Mouse (Mus musculus): ENCODE measurements at regions not wholly inside any gene's neighbourhood (a gene's known extent, or its start where the extent isn't known, plus 50 kb on each side); places are given as distances from the start of the nearest gene placed in this dataset.
"Not testable (repeated sequence)": the region's sequence is repeated elsewhere in the genome, so short reads cannot be mapped to it uniquely, and the experiment has no call there.

DNA sequence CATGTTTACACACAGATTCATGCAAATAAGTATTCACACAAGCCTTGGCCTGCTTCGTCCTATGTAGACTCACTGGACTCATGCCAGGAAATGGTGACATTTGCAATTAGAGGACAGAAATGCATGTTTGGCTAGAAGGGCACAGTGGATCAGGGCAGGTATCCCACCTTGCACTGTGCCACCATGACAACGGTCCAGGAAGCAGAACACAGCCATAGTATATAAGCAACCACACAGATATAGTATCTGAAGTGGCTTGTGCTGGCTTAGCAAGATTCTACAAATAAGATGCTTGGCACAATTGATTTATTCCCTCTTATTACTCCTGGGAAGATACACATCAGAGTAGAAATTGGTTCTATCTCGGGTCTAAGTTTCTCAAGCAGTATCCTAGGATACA, 218.0 kb downstream of the Unc5cl start:
- DNase-seq (ENCODE audit: low spot score), result no peak

DNA sequence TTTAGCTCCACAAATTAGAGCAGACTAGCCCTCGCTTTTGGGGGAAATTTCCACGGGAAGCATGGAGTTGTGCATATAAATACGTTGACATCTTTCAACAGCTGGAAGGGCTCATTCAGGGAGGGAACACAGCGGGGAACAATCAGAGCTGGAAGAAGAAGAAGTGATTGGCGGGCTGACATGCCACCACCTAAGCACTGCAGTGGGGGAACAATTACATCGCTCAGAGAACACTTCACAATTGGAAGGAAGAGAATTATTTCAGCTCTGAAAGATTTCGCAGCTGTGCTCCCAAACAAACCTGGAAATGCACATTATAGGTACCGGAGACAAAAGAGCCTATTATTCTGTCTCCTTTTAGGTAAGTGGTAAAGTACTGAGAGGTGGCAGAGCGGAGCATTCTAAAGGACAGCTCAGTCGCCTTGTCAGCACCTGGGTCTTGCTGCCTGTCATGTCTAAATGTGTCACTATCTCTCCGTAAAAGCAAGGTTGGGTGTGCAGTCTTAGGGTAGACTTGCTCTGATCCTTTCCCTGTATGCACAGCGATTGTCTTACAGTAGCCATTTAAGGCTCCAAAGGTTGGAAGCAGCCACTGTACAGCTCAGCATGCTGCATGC, 223.6 kb downstream of the Unc5cl start:
- DNase-seq (ENCODE audit: low spot score), result no peak

DNA sequence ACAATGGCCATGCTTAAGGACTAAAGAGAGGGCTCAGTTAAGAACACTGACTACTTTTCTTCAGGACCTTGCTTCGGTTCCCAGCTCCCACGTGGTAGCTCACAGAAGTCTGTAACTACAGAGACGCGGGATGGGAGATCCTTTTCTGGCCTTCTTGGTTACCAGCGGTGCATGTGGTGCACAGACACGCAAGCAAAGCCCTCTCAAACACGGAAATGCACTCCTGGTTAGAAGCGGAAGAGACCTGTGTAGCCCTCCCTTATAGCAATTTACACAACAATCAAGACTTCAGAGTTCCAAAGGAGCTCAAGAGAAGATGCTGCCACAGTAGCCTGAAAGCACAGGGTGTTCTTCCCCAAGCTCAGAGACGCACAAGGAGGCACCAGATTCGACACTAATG, 225.6 kb downstream of the Unc5cl start:
- no peak for DNase-seq (ENCODE audit: low spot score)

DNA sequence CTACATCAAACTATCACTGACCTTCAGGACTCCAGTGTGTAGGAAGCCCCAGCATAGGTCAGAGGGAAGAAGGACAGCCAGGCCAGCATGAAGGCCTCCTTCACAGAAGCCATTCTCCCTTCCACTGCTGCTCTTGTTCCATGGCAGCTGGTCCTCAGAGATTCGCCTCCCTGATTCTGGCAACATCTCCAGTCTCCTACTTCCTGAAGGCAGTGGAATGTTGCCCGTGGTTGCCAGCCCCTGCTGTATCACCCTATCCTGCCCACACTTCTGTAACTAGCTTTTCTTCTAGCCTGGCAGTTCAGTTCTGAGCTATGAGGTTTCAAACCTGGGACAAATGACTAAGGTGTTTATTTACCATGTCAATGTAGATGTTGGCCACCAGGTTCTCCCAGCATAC, 234.2 kb downstream of the Unc5cl start:
- DNase-seq (ENCODE audit: low spot score), result no peak

DNA sequence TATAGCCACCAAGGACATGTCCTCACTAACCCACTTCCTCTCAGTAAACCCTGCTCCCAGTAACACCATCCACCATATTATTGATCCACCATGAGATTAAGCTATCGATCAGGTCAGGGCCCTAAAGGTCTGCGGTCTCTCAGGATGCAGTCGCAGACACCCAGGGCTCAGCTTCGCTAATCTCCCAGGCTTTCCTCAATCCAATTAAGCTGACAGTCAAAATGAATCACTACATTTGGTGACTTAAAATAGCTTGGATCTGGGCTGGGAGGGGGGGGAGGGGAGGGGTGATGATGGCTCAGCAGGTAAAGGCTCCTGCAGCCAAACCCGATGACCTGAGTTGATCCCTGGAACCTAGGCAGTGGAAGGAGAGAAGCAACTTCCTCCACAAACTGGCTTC, 233.7 kb upstream of the Lrfn2 start:
- no peak for DNase-seq (ENCODE audit: low spot score)

DNA sequence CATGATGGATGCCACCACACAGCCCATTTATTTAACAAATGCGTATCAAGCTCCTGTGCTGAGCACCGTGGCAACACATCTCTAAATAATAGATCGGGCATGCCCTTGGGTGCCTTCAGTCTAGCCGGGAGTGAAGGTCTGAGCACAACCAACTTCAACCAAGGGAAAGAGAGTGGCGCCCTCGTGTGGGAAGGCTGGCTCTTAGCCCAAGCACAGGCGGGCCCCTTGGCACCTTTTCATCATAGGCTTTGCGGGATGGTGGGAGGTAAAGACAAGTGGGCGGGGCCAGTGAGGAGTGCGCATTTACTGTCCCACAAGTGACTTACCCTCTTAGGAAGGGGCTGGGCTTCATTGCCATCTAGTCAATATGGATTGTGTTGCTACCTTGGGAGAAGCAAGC, 231.6 kb upstream of the Lrfn2 start:
- DNase-seq (ENCODE audit: low spot score), result no peak

DNA sequence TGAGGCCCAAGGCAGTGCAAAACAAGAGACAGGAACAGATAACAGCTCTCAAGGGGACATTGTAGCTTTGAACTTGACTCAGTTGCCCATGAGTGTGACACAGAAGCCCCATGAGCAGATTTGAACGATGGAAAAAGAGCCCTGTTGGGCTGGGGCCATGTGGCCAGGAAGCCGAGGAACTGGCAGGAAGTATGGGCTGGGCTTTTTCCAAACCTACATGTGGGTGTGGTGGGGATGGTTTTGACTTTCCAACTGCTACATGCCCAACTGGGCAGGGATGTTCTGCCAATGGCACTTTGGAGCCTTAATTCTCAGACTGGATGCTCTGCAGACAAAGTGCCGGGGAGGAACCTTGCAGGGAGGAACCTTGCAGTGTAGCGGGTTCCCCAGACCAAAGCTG, 211.7 kb upstream of the Lrfn2 start:
- no peak for DNase-seq (ENCODE audit: low spot score)

DNA sequence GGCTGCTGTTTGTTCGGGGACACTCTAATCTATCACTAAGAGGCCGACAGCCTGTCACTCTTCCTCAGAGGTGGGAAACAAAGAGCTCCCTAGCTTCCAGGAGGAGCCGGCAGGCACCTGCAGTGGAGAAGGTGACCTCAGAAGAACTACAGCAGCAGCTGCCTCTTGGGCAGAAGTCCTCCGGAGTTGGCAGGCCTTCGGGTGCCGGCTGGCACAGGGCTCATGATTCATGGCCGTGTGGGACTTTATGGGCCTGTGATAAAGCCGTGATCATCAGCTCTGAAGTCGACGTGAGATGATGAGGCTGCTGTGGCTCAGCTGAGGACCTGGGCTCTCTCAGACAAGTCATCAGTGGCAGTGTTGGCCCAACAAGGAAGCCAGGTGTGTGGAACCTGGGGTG, 208.9 kb upstream of the Lrfn2 start:
- DNase-seq (ENCODE audit: low spot score), result no peak

DNA sequence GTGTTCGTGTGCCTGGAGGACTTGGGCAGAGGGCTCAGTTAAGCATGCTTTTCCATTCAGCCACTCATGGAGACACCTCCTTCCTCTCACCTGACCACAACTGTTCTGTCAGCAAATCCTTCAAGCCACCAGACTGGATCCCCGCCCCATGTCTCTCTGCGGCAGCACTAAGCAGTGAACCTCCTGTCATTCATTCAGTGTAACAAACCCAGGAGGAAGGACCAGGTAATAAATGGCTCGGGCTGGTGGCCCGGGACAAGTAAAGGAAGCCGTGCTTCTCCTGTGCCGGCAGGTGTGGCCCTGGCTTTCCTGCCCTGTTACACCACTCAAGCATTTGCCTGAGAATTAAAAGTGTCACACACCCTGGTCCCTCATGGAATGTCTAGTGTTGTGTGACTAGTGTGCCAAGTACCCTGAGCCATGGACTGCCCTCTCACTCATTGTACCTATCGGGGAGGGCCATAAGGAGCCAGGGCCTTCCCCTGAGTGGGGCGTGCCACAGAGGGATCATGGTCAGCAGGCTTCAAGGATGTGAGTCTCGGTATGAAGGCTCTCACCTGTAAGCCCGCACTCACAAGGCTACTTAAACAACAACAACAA, 207.6 kb upstream of the Lrfn2 start:
- DNase-seq (ENCODE audit: low spot score), result no peak

DNA sequence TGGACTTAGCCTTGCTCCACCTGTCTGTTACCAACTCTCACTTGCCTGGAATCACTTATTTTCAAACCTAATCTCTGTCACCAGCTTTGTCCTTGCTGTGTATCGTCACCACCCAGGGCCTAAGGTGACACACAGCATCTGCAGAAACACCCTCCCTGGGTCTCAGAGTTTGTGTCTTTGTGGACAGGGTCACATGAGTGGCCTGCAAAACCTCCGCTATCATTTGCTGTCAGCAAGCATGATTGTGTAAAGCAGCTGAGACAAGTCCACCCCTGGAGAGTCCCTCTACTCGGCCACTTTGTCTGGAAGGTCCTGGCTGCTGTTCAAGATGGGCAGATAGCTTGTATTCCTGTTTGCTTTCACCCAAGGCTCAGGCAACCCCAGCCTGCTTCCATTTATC, 205.7 kb upstream of the Lrfn2 start:
- no peak for DNase-seq (ENCODE audit: low spot score)

DNA sequence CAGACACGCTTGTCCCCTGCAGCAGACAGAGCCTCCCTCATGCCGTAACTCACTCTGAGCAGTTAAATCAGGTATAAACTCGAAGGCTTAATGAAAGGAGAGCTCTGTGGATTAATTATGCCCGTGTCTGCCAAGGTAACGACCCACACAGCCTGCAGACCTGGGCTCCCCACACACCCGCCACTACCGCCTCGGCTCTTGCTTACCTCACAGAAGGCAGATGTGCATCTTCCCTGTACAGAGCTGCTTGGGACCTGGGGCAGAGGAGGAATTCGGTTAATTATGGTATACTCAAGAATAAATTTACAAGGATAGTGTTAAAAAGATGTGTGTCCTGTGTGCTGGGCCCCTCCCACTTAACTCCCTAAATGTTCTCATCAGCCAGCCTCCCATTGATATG, 198.4 kb upstream of the Lrfn2 start:
- no peak for DNase-seq (ENCODE audit: low spot score)

DNA sequence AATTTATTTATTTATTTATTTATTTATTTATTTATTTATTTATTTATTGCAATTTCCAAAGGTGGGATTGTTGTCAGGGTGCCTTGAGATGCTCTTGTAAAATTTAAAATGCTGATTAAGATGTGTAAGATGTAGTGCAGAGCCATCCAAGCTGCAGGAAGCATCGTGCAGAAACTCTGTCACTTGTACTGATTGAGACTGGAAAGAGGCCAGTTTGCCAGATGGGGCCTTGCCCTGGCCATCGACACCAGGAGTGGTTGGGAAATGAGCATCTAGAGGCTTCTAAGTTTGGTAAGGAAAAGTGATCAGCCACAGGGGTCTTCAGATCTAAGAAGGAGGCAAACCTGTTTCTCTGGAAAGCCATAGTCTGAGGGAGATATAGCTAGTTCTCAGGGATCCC, 195.0 kb upstream of the Lrfn2 start:
- not testable (repeated sequence) for DNase-seq (ENCODE audit: low spot score)

DNA sequence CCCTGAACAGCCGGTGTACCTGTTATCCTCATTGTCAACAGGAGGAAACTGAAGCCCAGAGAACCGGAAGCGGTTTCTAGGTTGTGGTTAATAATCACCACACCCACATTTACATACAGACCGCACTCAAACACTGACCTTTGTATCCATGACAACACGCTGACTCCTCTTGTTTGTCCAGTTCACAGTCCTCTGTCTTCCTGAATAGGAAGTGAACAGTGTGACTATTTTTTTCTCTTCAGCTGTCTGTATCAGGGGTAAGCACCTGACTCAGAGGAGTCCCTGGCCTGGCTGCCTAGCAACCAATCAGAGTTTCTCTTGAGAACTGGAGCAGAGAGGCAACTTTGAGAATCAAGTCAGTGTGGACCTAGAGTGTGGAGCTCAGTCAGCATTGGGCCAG, 193.5 kb upstream of the Lrfn2 start:
- peak; percentile 8 for DNase-seq (ENCODE audit: low spot score)

DNA sequence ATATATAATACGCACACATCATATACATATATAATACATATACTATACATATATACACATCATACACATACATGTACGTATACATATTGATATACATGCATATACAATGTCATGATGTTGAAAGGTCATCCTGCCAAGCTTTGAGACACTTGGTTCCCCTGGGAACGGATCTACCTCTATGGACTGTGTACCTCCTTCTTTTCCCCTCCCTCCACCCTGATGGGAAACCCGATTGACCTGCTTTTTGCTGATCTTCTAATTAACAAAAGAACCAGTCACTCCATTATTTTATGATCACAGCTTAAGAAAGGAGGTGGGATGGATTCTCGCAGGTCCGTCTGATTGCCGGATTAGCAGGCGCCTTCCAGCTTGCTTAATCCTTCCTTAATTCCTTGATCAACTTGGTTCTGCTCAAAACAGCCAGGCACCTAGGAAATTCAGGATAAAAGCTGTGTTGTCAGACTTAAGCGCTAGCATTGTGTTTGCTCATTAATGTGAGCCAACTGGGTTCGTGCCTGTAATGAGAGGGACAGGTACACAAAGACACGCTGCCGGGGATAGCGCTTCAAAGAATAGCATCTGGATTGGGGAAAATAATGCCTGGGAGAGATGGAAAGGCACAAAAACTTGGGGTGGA, 189.3 kb upstream of the Lrfn2 start:
- DNase-seq (ENCODE audit: low spot score), result no peak

DNA sequence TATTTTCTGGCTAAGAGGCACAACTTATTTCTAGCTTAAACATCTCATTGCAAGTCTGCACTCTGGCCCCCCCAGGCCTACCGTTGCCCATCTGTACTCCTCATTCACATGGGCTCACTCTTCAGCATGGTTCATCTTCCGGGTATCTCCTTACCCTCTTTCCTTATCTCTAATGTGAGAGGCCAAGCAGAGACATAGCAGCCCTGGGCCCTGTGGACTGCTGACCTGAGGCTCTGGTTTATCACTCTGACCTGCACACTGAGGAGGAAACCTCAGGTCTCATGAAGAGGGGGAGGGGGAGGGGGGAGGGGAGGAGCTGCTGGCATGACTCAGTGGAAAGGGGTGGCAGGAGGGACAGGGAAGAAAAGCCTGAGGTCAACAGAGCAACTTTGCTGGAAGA, 162.1 kb upstream of the Lrfn2 start:
- DNase-seq (ENCODE audit: low spot score), result no peak

DNA sequence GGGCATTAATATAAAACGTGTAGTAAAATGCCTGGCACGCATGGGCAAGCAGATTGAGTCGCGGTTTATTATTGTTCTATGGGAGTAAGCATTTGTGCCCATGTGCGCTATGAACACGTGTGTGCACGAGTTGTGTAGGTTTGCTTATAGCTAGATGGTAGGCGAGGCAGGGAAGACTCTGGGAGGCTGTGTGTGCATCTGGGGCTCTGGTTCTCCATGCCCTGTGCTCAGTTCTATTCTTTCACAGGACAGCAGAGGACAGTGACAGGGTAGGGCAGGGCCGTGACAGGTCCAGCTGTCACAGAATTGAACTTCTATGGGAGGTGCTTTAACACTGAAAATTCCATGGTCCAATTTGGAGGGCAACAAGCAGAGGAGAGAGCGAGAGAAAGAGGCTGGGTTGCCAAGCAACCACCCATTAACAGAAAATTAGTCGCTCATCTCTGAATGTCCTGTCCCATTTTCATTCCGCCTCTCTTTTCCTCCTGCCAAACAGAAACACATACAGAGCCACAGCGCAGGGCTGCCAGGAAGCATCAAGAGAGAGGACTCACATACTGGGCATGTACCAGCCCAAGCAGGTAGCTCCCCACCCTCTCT, 160.4 kb upstream of the Lrfn2 start:
- no peak for DNase-seq (ENCODE audit: low spot score)

DNA sequence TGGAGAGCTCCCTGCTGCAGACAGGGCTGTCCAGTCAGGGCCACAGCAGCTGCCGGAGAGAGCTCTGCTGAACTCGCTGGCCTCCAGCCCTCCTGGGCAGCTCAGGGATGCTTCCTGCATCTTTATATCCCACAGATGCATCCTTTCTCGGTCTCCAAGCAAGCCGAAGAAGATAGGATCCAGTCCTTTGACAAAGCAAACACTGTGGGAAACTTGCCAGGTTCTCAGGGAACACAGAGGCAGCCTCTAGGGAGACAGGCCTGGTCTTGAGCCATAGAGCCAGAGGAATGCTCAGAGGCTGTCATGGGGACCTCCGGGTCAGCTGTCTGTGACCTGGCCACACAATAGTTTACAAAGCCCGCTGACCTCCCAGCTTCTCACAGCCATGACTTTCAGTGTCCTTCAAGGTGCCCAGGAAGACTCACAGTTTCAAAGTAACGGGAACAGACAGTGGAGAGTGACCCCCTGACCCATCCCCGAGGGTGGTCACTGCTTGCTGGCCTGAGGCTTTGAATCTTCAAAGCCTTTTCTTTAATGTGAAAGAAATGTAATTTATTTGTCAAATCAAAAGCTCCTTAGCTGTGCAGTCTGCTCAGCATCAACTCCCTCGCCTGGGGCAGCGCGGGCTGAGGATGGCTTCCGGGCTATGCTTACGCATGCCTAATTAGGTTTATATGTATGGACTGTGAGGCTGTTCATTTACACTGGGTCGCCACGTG, 157.8 kb upstream of the Lrfn2 start:
- DNase-seq (ENCODE audit: low spot score), result no peak

DNA sequence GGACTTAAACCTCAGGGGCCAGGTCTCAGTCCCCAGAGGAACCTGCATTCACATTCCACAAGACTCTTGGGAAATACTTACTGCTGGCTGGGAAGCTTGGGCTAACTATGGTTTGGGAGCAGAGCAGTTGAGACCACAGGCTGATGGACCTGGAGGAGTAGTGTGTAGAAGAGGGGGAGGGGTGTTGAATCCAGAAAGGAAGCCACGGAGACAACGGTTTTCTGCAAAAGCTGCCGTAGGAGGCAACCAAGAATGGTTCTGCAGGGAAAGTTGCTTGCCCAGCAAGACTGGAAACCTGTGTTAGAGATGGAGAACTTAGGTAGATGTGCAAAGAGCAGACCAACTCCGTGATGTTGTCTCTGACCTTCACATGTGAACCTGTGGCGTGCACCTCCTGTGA, 156.7 kb upstream of the Lrfn2 start:
- DNase-seq (ENCODE audit: low spot score), result no peak

DNA sequence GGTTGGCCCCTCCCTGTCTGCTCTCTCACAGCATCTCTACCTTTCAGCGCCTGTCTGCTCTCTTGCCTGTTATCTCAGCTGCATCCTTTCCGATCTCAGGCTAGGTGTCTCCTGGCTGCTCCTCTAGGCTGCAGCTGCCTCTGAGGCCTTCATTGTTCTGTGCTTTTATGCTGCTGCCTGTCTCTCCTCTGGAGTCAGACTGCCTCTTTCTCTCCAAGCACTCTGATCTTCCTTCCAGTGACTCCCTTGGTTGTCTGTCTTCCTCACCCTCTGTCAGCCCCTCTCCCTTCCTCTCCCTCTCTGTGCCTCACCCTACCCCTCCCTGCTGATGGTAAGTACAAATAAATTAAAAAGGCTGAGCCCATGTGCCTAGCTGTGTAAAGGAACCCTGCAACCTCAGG, 155.7 kb upstream of the Lrfn2 start:
- DNase-seq (ENCODE audit: low spot score), result no peak

DNA sequence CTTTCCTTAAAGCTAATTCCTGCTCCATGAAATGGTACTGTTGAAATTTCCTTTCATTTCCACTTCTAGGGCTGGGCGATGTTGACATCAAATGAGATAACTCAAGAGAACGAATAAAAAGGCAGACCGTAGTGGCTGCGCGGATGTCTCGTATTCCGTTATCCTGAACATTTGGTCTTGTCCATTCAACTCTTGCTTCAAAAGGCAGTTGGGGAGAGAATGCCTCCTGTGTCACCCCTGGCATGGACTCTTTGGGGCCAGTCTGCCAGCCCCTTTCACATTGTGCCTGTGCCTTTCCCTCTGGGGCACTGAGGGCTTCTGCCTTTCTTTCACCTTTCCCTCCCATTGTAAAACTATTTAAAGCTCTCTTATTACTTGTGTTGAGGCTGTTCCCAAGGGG, 152.0 kb upstream of the Lrfn2 start:
- DNase-seq (ENCODE audit: low spot score), result no peak

DNA sequence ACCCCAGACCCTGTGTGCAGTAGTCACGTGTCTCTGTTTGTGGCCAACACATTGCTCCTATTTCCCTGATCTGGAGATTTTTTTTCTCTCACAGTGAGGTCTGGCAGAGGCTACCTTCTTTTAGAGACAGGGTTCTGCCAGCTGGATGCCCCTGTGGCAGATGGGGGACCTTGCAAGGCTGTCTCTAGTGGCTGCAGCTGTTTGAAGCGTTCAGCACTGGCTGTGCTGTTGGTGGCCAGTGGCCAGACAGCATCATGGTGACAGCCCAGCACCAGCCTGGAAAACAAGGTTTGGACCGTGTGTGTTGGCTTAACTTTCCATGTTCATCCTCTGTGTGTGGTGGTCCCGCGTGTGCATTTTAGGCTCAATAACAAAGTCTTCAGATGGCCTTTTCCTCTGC, 147.8 kb upstream of the Lrfn2 start:
- DNase-seq (ENCODE audit: low spot score), result no peak

DNA sequence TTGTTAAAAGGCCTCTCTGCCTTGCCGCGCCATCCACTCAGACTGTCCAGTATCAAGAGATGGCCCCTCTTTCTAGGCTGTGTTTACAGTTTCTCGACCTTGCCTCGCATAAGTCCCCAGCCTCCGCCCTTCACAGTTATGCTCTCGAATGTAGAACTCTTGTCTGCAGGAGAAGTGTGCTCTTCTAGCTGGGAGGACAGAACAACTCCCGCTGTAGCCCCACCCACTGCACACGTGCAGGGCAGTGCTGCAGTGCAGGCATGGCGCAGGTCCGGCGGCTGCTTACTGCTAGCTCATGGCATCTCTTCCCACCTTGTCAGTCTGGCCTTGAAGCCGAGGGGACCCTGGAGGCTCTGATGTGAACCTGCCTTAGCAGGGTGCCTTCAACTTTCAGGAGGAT, 145.7 kb upstream of the Lrfn2 start:
- DNase-seq (ENCODE audit: low spot score), result no peak

DNA sequence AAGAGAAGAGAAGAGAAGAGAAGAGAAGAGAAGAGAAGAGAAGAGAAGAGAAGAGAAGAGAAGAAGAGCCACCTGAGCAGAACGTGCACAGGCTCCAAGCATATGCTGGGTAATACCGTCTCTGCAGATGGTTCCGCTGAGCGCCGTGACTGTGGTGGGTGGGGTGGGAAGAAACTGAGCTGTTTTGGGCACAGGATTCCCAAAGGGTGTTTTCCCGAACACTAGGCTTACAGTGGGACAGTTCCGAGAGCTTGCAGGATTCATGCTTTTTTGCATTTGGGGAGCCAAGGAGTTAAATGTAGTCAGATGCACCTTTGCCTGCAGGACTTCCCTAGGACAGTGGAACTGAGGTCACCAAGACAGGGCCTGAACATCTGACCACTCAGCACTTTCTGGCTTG, 142.3 kb upstream of the Lrfn2 start:
- DNase-seq (ENCODE audit: low spot score), result no peak
